Mouse (Mus musculus): ENCODE measurements around the gene Pigp. TPM values are rescaled to one million over a fixed set of nuclear protein-coding genes. Genes with fewer than 3 reads are reported as not detected.

Pigp gene
- polyA plus RNA-seq, 1 experiment = 37.7 TPM

DNA sequence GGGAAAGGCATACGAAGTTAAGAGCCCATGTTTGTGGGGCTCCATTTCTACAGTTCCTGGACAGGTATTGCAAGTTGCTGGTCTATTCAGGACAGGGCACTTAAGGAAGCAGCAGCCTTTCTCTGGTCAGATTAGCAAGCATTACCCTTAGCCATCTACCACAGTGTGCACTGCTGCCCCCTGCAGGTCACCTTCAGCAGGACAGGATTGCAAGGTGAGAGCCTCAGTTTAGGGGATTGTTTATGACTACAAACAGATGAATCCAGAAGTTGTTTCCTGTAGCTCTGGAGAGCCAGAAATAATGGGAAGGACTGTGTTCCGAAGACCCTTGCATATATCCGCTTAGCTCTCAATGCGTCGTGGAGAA is 39.8 kb downstream of the Pigp start:
- DNase-seq = peak; percentile 79
- no peak overlapping the region for H3K4me3 ChIP-seq (ENCODE audit: insufficient read depth, low read depth, low read length)
- no peaks in the 10 kb centered on the region for H3K27me3 ChIP-seq (replicated peaks; ENCODE audit: control insufficient read depth, insufficient read depth, low read length)
- peak; percentile 94 for TF ChIP-seq CTCF (conservative IDR thresholded peaks at IDR 0.05; ENCODE audit: insufficient read depth, insufficient read length, low read depth, low read length)
- TF ChIP-seq POLR2A (IDR thresholded peaks at IDR 0.05; ENCODE audit: low read depth, low read length) = no peak
- 71% methylated on average over 5 of the region's 5 CpGs for WGBS
- H3K4me1 ChIP-seq (ENCODE audit: control insufficient read depth, insufficient read depth, low read length) = no peaks in the 10 kb centered on the region
- no peaks in the 10 kb centered on the region for H3K36me3 ChIP-seq (ENCODE audit: control insufficient read depth, insufficient read depth, low read length)
- no peak overlapping the region for H3K27ac ChIP-seq (ENCODE audit: insufficient read depth, low read depth, low read length)

GRCm38 (mm10) chr16:94331233-94331885 is 40.3 kb downstream of the Pigp start:
- WGBS = 86% methylated on average over 9 of the region's 9 CpGs
- no peak overlapping the region for H3K27ac ChIP-seq (ENCODE audit: insufficient read depth, low read depth, low read length)
- H3K4me3 ChIP-seq (ENCODE audit: insufficient read depth, low read depth, low read length) = no peak overlapping the region
- no peaks in the 10 kb centered on the region for H3K27me3 ChIP-seq (replicated peaks; ENCODE audit: control insufficient read depth, insufficient read depth, low read length)
- TF ChIP-seq CTCF (conservative IDR thresholded peaks at IDR 0.05; ENCODE audit: insufficient read depth, insufficient read length, low read depth, low read length) (no peak), POLR2A (IDR thresholded peaks at IDR 0.05; ENCODE audit: low read depth, low read length) (no peak)
- no peak for DNase-seq
- H3K36me3 ChIP-seq (ENCODE audit: control insufficient read depth, insufficient read depth, low read length) = no peaks in the 10 kb centered on the region
- H3K4me1 ChIP-seq (ENCODE audit: control insufficient read depth, insufficient read depth, low read length) = no peaks in the 10 kb centered on the region

GRCm38 (mm10) chr16:94330429-94330828 is 41.2 kb downstream of the Pigp start:
- H3K36me3 ChIP-seq (ENCODE audit: control insufficient read depth, insufficient read depth, low read length) = no peaks in the 10 kb centered on the region
- H3K4me1 ChIP-seq (ENCODE audit: control insufficient read depth, insufficient read depth, low read length) = no peaks in the 10 kb centered on the region
- H3K27me3 ChIP-seq (replicated peaks; ENCODE audit: control insufficient read depth, insufficient read depth, low read length) = no peaks in the 10 kb centered on the region
- H3K27ac ChIP-seq (ENCODE audit: insufficient read depth, low read depth, low read length) = no peak overlapping the region
- H3K4me3 ChIP-seq (ENCODE audit: insufficient read depth, low read depth, low read length) = no peak overlapping the region
- TF ChIP-seq POLR2A (IDR thresholded peaks at IDR 0.05; ENCODE audit: low read depth, low read length) (no peak), CTCF (conservative IDR thresholded peaks at IDR 0.05; ENCODE audit: insufficient read depth, insufficient read length, low read depth, low read length) (no peak)
- DNase-seq = no peak
- WGBS = 71% methylated on average over 5 of the region's 5 CpGs

DNA sequence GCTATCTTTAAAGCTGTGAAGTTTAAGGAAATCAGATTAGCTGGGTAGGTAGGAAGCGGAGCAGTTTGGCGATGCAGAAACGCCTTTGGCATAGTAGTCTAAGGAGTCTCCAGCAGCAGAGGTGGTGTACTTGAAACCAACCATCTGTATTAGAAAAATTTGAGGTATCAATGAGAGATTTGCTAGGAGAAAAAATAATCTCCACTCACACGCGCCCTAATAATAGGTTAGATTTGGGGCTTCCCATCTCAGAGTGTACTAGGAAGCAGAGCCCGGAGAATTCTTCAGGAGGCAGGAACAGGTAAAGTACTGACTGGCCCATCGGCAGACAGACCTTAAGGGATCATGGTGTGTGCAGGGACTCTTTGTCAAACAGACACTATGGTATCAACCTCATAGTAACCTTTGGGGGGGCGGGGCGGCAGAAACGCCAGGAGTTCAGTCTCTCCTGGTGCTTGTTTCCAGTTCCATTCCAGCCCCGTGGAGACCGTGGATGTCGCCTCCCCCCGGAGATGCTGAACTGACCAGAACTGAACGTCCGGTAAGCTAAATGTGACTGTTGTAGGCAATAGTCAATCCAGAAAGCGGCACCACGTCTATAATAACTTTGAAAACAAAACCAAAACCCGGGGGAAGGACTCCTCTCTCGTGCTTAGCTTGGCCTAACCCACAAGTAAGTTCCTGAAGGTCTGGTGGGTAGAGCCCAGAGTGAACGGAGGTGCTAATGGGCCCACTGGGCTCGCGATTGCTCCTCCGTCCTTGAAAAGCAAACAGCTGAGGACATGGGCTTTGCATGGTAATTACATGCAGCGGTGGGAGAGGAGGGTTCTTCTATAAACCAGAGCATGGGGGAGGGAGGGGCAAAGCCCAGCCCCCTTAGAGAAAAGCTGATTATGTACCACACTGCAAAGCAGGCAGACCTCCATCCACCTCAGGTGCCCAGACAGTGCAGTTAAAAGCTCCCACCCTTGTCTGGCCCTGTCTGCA is 42.5 kb downstream of the Pigp start:
- no peak for TF ChIP-seq POLR2A (IDR thresholded peaks at IDR 0.05; ENCODE audit: low read depth, low read length)
- TF ChIP-seq CTCF (conservative IDR thresholded peaks at IDR 0.05; ENCODE audit: insufficient read depth, insufficient read length, low read depth, low read length) = no peak
- no peak overlapping the region for H3K27ac ChIP-seq (ENCODE audit: insufficient read depth, low read depth, low read length)
- peak; percentile 32 for DNase-seq
- peak overlapping the region; percentile 64 for H3K4me3 ChIP-seq (ENCODE audit: insufficient read depth, low read depth, low read length)
- H3K36me3 ChIP-seq (ENCODE audit: control insufficient read depth, insufficient read depth, low read length) = no peaks in the 10 kb centered on the region
- no peaks in the 10 kb centered on the region for H3K4me1 ChIP-seq (ENCODE audit: control insufficient read depth, insufficient read depth, low read length)
- no peaks in the 10 kb centered on the region for H3K27me3 ChIP-seq (replicated peaks; ENCODE audit: control insufficient read depth, insufficient read depth, low read length)
- 34% methylated on average over 25 of the region's 25 CpGs for WGBS

GRCm38 (mm10) chr16:94327781-94328711 is 43.6 kb downstream of the Pigp start, which contains the start of gene Ripply3:
Ripply3 (plus strand) TSS chr16:94328420.
- peak within 1 kb of the TSS; percentile 79 for H3K27ac ChIP-seq (ENCODE audit: insufficient read depth, low read depth, low read length)
- 2% methylated on average over 63 of the region's 63 CpGs for WGBS
- DNase-seq = peak; percentile 89
- TF ChIP-seq CTCF (conservative IDR thresholded peaks at IDR 0.05; ENCODE audit: insufficient read depth, insufficient read length, low read depth, low read length) = no peak
- peak; percentile 74 for TF ChIP-seq POLR2A (IDR thresholded peaks at IDR 0.05; ENCODE audit: low read depth, low read length)
- no peaks in the 10 kb centered on the region for H3K4me1 ChIP-seq (ENCODE audit: control insufficient read depth, insufficient read depth, low read length)
- no peaks in the 10 kb centered on the region for H3K27me3 ChIP-seq (replicated peaks; ENCODE audit: control insufficient read depth, insufficient read depth, low read length)
- no peaks in the 10 kb centered on the region for H3K36me3 ChIP-seq (ENCODE audit: control insufficient read depth, insufficient read depth, low read length)
- peak within 1 kb of the TSS; percentile 64 for H3K4me3 ChIP-seq (ENCODE audit: insufficient read depth, low read depth, low read length)

- no peaks in the 10 kb centered on the region for H3K36me3 ChIP-seq (ENCODE audit: control insufficient read depth, insufficient read depth, low read length)
- no peak overlapping the region for H3K27ac ChIP-seq (ENCODE audit: insufficient read depth, low read depth, low read length)
- DNase-seq = no peak
- TF ChIP-seq CTCF (conservative IDR thresholded peaks at IDR 0.05; ENCODE audit: insufficient read depth, insufficient read length, low read depth, low read length) = no peak
- no peak for TF ChIP-seq POLR2A (IDR thresholded peaks at IDR 0.05; ENCODE audit: low read depth, low read length)
- H3K4me1 ChIP-seq (ENCODE audit: control insufficient read depth, insufficient read depth, low read length) = no peaks in the 10 kb centered on the region
- no peak overlapping the region for H3K4me3 ChIP-seq (ENCODE audit: insufficient read depth, low read depth, low read length)
- WGBS = 90% methylated on average over 3 of the region's 3 CpGs
- H3K27me3 ChIP-seq (replicated peaks; ENCODE audit: control insufficient read depth, insufficient read depth, low read length) = no peaks in the 10 kb centered on the region
These were observed 45.6 kb downstream of the Pigp start for GRCm38 (mm10) chr16:94326008-94326407.
